Mouse (Mus musculus) liver, embryonic 13.5 days (tissue): Measurements from ENCODE around the gene Psap. TPM values are rescaled to one million over a fixed set of nuclear protein-coding genes. Genes with fewer than 3 reads are reported as not detected.
A peak's percentile ranks its signal among the peaks of the same experiment; 100 is the strongest.

ENCODE experiments used
- ATAC-seq: fragments of 200-750 bp; cut with Nextera tagmentation; 2 replicates; pipeline ENCODE4 v1.8.0; 2017; ENCODE audit warnings: low read depth, mild to moderate bottlenecking, moderate number of reproducible peaks, moderate library complexity
- DNase-seq: peaks from one replicate; pipeline ENCODE4 v3.0.0; 2022
- H3K27ac ChIP-seq: fragments of 300-500 bp; sonication (generic); 2 replicates; pipeline ENCODE4 v1.5.1; 2015; ENCODE audit warnings: moderate library complexity, mild to moderate bottlenecking, inconsistent platforms
- H3K27me3 ChIP-seq: fragments of 300-500 bp; sonication (generic); 2 replicates; pipeline ENCODE4 v1.6.1; 2015; ENCODE audit warnings: mild to moderate bottlenecking, inconsistent platforms
- H3K36me3 ChIP-seq: fragments of 300-500 bp; sonication (generic); 2 replicates; pipeline ENCODE4 v1.6.1; 2015; ENCODE audit warnings: mild to moderate bottlenecking, inconsistent platforms
- H3K4me1 ChIP-seq: fragments of 300-500 bp; sonication (generic); replicated peaks from 2 replicates; pipeline ENCODE4 v1.6.1; 2015; ENCODE audit warnings: inconsistent platforms
- H3K4me2 ChIP-seq: fragments of 300-500 bp; sonication (generic); 2 replicates; pipeline ENCODE4 v1.6.1; 2015; ENCODE audit warnings: inconsistent platforms, mild to moderate bottlenecking, moderate library complexity
- H3K4me3 ChIP-seq: fragments of 300-500 bp; sonication (generic); replicated peaks from 2 replicates; pipeline ENCODE4 v1.5.1; 2015; ENCODE audit warnings: mild to moderate bottlenecking, inconsistent platforms
- H3K9ac ChIP-seq: fragments of 300-500 bp; sonication (generic); 2 replicates; pipeline ENCODE4 v1.6.1; 2015; ENCODE audit warnings: mild to moderate bottlenecking, inconsistent platforms
- H3K9me3 ChIP-seq: fragments of 300-500 bp; sonication (generic); replicated peaks from 2 replicates; pipeline ENCODE4 v1.6.1; 2016; ENCODE audit warnings: inconsistent platforms
- WGBS: fragments of 180-500 bp; shearing (Covaris S2); methylation state at CpG from one replicate; pipeline ENCODE4 v1.1.7; 2015; ENCODE audit not compliant: insufficient replicate concordance; 5-methylcytosine and 5-hydroxymethylcytosine counted together
- polyA plus RNA-seq: library from polyadenylated mRNA; unstranded; fragments of >200 nt; fragmentation: Nextera tagmentation; extraction: Ambion mirVana; gene quantifications from 2 replicates; pipeline ENCODE4 v1.2.1, GENCODE M21; 2015

Psap gene
- polyA plus RNA-seq, 1 experiment from 2014 or later: 52.6 TPM

DNA sequence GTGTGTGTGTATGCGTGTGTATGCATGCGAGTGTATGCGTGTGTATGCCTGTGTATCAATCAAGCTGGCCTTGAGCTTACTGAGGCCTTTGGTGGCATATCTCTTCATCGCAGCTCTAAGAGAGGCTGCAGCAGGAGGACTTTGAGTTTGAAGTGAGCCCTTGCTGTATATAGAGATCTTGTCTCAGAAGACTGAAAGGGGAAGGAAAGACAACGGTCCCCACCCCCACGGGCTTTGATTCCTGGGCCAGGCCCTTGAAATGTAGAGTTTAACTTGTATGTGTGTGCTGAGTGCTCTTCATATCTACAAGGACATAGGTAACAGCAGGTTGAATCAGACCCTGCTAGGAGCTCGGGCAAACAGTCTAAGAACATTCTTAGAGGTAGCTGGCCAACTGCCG, 11.8 kb downstream of the Psap start:
- WGBS: 23% methylated on average over 8 of the region's 8 CpGs
- Histone ChIP-seq H3K4me1 (peaks cover 78% of the 10 kb centered on the region), H3K4me2 (peak overlapping the region; percentile 48)

DNA sequence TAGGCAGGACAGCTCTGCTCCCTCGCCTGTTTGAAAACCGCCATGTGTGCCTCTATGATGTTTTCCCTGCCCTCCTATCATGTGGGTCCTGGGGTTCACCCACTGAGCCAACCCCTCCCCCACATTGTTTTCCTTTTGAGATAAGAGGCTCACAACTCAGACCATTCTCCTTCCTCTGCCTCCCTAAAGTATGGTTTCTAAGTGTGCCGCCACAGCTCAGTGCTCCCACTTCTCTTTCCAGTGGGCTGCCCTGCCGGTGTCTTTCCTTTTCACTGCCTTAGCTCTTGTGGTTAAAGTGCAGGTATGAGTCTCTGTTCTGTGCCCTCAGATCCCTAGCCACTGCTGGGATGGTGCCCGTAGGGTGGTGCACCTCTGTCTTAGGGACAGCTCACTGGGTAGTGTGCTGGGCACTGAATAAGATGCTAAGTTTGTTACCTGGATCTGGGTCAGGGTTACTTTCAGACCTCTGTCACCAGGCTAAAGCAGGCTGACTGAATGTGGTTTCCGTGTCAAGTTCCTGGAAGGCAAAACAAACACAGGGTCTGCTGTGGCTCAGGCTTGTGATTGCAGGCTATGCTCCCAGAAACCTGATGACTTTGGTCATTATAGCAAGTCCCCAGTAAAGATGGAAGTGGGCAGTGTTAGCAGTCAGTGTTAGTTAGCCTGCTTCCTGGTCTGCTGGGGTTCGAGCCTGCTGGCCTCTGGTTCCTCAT, 12.8 kb downstream of the Psap start:
- Histone ChIP-seq H3K36me3 (peaks cover 43% of the 10 kb centered on the region), H3K9me3 (no peaks in the 10 kb centered on the region), H3K4me1 (peaks cover 68% of the 10 kb centered on the region), H3K27ac (peak overlapping the region; percentile 63), H3K4me3 (no peak overlapping the region), H3K4me2 (peak overlapping the region; percentile 48), H3K9ac (peak overlapping the region; percentile 24; the same call in 1 of the 2 replicates), H3K27me3 (no peaks in the 10 kb centered on the region)
- WGBS: 12% methylated on average over 7 of the region's 7 CpGs
- DNase-seq (no peak), ATAC-seq (peak; percentile 60)

More for the DNA sequence above, 11.8 kb downstream of the Psap start:
- Histone ChIP-seq H3K9me3 (no peaks in the 10 kb centered on the region), H3K27me3 (no peaks in the 10 kb centered on the region), H3K4me3 (no peak overlapping the region), H3K36me3 (peaks cover 33% of the 10 kb centered on the region), H3K27ac (peak overlapping the region; percentile 63), H3K9ac (peak overlapping the region; percentile 31; the same call in 1 of the 2 replicates)
- ATAC-seq (peak; percentile 42; the same call in 1 of the 2 replicates), DNase-seq (no peak)

- H3K4me1 ChIP-seq: peaks cover 63% of the 10 kb centered on the region
- 0 out of 2 replicates have a peak overlapping the region, but pooled peaks have one; percentile 8 for H3K4me3 ChIP-seq
- H3K9ac ChIP-seq: peak overlapping the region; percentile 24; the same call in 1 of the 2 replicates
- ATAC-seq: peak; percentile 29
- H3K36me3 ChIP-seq: peaks cover 44% of the 10 kb centered on the region
- WGBS: 61% methylated on average over 8 of the region's 8 CpGs
- H3K9me3 ChIP-seq: no peaks in the 10 kb centered on the region
- peak overlapping the region; percentile 63 for H3K27ac ChIP-seq
- H3K27me3 ChIP-seq: no peaks in the 10 kb centered on the region
- peak overlapping the region; percentile 48 for H3K4me2 ChIP-seq
- DNase-seq: no peak
Observed at GRCm38 (mm10) chr10:60290739-60291110, 13.3 kb downstream of the Psap start.

GRCm38 (mm10) chr10:60292209-60292608, 14.8 kb downstream of the Psap start:
- Histone ChIP-seq H3K4me2 (no peak overlapping the region), H3K36me3 (peaks cover 52% of the 10 kb centered on the region), H3K9me3 (no peaks in the 10 kb centered on the region), H3K4me3 (no peak overlapping the region), H3K4me1 (peaks cover 52% of the 10 kb centered on the region), H3K9ac (no peak overlapping the region), H3K27me3 (no peaks in the 10 kb centered on the region), H3K27ac (no peak overlapping the region)
- ATAC-seq (no peak), DNase-seq (no peak)
- 36% methylated on average over 8 of the region's 8 CpGs for WGBS

DNA sequence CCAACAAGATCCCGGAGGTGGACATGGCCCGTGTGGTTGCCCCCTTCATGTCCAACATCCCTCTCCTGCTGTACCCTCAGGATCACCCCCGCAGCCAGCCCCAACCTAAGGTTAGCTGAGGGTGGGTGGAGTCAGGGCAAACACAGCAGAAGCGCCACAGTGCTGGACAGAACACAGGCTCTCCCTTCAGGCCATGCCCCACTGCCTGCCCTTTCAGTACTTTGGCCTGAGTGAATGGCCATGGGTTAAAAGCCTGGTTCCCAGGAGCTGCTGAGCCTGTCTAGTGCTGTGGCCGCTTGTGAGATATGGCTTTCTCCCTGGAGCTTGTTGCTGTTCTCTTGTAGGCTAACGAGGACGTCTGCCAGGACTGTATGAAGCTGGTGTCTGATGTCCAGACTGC, 17.2 kb downstream of the Psap start:
- no peak overlapping the region for H3K9ac ChIP-seq
- no peaks in the 10 kb centered on the region for H3K27me3 ChIP-seq
- DNase-seq (no peak), ATAC-seq (no peak)
- 87% methylated on average over 7 of the region's 7 CpGs for WGBS
- H3K9me3 ChIP-seq: no peaks in the 10 kb centered on the region
- H3K4me3 ChIP-seq: no peak overlapping the region
- H3K4me1 ChIP-seq: peaks cover 29% of the 10 kb centered on the region
- H3K27ac ChIP-seq: no peak overlapping the region
- H3K36me3 ChIP-seq: peaks cover 72% of the 10 kb centered on the region
- no peak overlapping the region for H3K4me2 ChIP-seq

DNA sequence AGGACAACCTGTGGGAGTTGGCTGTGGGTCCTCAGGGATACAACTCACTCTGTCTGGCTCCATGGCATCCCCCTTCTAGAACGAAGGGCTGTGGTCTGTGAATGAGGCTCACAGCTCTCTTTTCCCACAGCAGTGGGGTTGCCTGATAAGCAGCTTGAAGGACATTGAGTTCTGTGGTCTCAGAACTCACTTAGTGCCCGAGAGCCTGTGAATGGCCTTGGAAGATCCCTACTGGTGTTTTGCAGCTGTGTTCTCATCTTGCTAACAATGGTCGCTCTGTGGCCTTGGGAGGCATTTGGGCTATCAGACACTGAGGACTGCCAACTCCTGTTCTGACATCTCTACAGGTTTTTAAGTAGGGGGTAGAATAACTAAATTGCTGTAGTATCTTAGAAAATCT, 17.9 kb downstream of the Psap start:
- ATAC-seq: no peak
- Histone ChIP-seq H3K4me1 (peaks cover 22% of the 10 kb centered on the region), H3K9me3 (no peaks in the 10 kb centered on the region), H3K4me3 (no peak overlapping the region), H3K4me2 (no peak overlapping the region), H3K36me3 (peaks cover 79% of the 10 kb centered on the region), H3K9ac (no peak overlapping the region), H3K27ac (no peak overlapping the region), H3K27me3 (no peaks in the 10 kb centered on the region)
- DNase-seq: no peak
- 35% methylated on average over 3 of the region's 3 CpGs for WGBS

- Histone ChIP-seq H3K4me3 (no peak overlapping the region), H3K36me3 (peaks cover 86% of the 10 kb centered on the region), H3K4me1 (peaks cover 15% of the 10 kb centered on the region), H3K27me3 (no peaks in the 10 kb centered on the region), H3K9me3 (no peaks in the 10 kb centered on the region), H3K9ac (no peak overlapping the region), H3K4me2 (no peak overlapping the region), H3K27ac (no peak overlapping the region)
- 87% methylated on average over 9 of the region's 9 CpGs for WGBS
- DNase-seq (no peak), ATAC-seq (no peak)
Observed at GRCm38 (mm10) chr10:60296027-60296426, 18.6 kb downstream of the Psap start.

GRCm38 (mm10) chr10:60299636-60300035, 22.2 kb downstream of the Psap start:
- ATAC-seq: no peak
- H3K36me3 ChIP-seq: peaks cover 76% of the 10 kb centered on the region

GRCm38 (mm10) chr10:60303419-60303818, 26.0 kb downstream of the Psap start:
- ATAC-seq (no peak), DNase-seq (no peak)
- H3K4me3 ChIP-seq: no peak overlapping the region
- peaks cover 49% of the 10 kb centered on the region for H3K36me3 ChIP-seq
- H3K9ac ChIP-seq: no peak overlapping the region
- H3K27me3 ChIP-seq: no peaks in the 10 kb centered on the region
- no peaks in the 10 kb centered on the region for H3K9me3 ChIP-seq
- no peak overlapping the region for H3K4me2 ChIP-seq
- 84% methylated on average over 17 of the region's 17 CpGs for WGBS
- no peak overlapping the region for H3K27ac ChIP-seq
- no peaks in the 10 kb centered on the region for H3K4me1 ChIP-seq

More at GRCm38 (mm10) chr10:60299636-60300035, 22.2 kb downstream of the Psap start:
- Histone ChIP-seq H3K9ac (no peak overlapping the region), H3K27ac (no peak overlapping the region), H3K4me2 (no peak overlapping the region), H3K4me3 (no peak overlapping the region), H3K27me3 (no peaks in the 10 kb centered on the region), H3K4me1 (no peaks in the 10 kb centered on the region; the same call in 1 of the 2 replicates), H3K9me3 (no peaks in the 10 kb centered on the region)
- DNase-seq: no peak
- WGBS: 93% methylated on average over 12 of the region's 12 CpGs

DNA sequence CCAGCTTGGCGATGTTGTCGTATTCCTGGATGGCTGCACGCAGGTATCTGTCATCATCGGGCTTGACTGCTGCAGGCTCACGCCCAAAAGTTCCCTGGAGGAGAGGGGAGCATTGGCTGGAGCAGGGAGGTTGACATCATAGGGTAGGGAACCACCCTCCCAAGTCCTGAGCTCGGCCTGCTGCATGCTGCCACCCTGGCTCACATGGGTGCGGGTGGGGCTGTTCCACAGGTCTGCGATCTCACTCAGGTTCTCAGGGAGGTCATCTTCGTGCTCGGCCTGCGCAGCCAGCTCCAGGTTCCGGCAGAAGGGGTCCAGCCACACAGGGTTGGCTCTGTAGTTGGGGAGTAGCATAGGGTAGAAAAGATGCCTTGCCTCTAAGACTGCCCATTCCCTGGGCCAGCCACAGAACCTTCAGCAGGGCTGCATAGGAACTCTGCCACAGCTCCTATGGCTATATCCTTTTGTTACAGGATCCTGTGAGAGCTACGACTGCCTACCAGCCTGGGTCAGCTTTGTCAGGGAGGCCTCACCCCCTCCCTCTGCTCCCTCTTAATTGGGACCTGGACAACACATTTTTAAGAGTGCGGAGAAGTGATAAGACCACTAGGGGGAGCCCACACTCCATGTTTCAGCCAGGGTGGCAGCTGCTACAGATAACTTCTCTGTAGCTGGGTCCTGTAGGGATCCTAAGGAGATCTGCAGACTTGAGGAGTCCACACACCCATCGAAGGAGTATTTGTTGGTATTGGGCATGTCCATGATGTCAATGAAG, 27.6 kb downstream of the Psap start:
- Histone ChIP-seq H3K4me1 (no peaks in the 10 kb centered on the region), H3K36me3 (peaks cover 33% of the 10 kb centered on the region), H3K9ac (no peak overlapping the region), H3K27me3 (no peaks in the 10 kb centered on the region), H3K4me2 (no peak overlapping the region), H3K4me3 (no peak overlapping the region), H3K27ac (no peak overlapping the region), H3K9me3 (no peaks in the 10 kb centered on the region)
- 58% methylated on average over 15 of the region's 15 CpGs for WGBS
- peak; percentile 62 for DNase-seq
- peak; percentile 60 for ATAC-seq

DNA sequence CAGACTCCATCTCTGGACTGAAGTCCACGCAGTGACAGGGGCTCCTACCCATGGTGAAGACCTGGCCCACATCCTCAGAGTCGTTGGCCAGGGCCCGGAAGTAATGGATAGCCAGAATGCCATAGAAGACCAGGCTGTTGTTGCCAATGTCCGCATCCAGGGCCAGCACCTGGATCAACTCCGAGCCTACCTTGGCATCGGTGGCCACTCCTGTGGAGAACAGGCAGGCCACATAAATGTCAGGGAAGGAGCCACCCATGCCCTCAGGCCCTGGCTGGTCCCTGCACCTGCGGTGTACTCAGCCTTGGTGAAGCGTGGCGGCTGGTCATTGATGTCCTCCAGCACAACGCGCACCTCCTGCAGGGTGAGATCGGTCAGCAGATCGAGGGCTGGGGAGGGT, 33.2 kb downstream of the Psap start:
- no peaks in the 10 kb centered on the region for H3K4me1 ChIP-seq
- no peak overlapping the region for H3K9ac ChIP-seq
- H3K4me3 ChIP-seq: no peak overlapping the region
- no peak overlapping the region for H3K27ac ChIP-seq
- H3K27me3 ChIP-seq: no peaks in the 10 kb centered on the region
- H3K36me3 ChIP-seq: no peaks in the 10 kb centered on the region
- no peak for ATAC-seq
- H3K9me3 ChIP-seq: no peaks in the 10 kb centered on the region
- no peak overlapping the region for H3K4me2 ChIP-seq
- WGBS: 84% methylated on average over 13 of the region's 13 CpGs
- DNase-seq: no peak
